Mouse (Mus musculus): ENCODE measurements around the gene Dpep3.
A peak's percentile ranks its signal among the peaks of the same experiment; 100 is the strongest.

DNA sequence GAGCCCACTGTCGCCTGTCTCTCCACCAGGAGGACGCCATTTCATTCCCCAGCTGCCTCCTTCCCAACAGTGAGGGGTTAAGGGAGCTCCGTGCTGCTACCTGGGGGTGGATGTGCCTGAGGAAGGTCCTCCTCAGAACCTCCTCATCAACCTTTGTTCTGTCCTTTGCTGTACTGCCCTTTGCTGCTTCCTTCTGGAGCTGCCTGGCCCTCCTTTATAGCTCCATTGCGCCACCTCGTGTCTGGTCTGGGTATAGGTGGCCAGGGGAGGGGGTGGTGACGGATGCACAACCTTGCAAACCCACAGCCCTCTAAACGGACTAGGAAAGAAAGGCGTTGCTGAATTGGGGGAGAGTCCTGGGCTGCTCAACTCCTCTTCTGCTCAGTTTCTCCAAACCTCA, 48.6 kb downstream of the Dpep3 start:
- TF ChIP-seq CTCF (IDR thresholded peaks at IDR 0.05; ENCODE audit: insufficient read depth, low read length), result peak; percentile 90
- TF ChIP-seq POLR2A (IDR thresholded peaks at IDR 0.05; ENCODE audit: borderline replicate concordance, extremely low read depth, low read depth, low read length), result no peak

Data from lung, adult 2 months (tissue).